Mouse (Mus musculus): ENCODE results near the gene Kcna5.
A peak's percentile ranks its signal among the peaks of the same experiment; 100 is the strongest.

Gene Kcna5

DNA sequence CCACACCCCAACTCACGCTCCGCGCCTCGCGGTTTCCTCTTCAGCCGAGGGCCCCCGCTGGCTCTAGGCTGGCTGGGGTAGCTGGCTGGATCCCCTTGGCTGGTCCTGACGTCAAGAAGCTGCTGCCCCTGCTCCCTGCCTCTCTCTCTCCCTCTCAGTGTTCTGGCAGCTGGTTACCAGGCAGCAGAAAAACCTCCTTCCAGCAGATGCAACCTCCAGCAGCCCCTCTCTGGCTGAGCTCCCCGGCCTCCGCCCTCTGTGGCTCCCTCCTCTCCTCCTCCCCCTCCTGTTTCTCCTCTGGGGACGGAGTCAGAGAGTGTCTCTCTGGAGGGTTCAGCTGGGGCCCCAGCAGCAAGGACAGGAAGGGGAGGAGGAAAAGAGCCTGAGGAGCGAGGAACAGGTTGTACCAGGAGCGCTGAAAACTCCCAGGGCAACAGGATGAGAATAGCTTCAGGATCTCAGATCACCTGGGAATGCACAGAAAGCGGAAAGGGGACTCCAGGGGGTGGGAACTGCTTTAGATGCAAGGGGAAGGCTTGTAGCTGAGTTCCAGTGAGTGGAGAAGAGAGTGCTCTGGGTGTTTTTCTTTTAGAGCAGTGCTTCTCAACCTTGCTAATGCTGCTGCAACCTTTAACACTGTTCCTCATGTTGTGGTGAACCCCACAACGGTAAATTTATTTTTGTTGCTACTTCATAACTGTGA, at the start of gene Kcna5:
Kcna5 (minus strand) TSS at position 205 of the 703 bp plus-strand sequence.
- DNase-seq (ENCODE audit: low spot score): peak; percentile 75

DNA sequence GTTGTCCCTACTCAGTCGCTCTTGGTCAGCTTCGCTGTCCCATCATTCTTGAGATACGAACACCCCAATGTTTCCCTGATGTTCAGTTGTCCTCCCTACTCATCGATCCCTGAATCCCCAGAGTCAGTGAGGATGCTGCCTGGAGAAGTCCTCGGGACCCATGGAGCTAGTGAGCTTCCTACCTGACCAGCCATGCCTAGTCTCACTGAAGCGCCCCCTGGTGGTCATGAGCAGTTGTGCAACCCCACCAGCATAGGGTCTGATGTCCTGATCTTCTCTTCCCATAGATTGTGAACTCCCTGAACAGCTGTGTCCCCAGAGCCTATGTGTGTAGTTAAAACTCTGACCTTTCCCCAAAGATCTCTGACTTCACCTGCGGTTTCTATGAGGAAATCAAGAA, 47.9 kb upstream of the Kcna5 start:
- peak; percentile 62 for DNase-seq (ENCODE audit: low spot score)

DNA sequence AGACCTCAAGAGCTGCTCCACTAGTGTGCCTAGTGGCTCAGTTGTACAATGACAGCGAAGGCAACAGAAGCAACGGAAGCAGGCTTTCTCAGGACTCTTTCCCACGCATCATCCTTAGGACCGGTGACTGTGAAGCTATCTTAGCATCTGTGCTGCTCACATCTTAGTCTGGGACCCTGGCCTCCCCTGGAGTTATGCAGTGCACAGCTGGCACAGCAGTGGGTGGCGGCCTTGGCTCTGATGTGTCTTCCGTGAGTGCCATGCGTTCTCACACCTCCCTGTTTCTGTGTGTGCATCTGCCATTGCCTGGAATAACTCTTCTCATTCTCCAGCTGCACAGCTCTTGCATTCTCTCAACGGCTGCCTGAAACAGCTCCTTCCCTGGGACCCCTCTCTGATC, 46.4 kb upstream of the Kcna5 start:
- DNase-seq (ENCODE audit: low spot score): no peak

DNA sequence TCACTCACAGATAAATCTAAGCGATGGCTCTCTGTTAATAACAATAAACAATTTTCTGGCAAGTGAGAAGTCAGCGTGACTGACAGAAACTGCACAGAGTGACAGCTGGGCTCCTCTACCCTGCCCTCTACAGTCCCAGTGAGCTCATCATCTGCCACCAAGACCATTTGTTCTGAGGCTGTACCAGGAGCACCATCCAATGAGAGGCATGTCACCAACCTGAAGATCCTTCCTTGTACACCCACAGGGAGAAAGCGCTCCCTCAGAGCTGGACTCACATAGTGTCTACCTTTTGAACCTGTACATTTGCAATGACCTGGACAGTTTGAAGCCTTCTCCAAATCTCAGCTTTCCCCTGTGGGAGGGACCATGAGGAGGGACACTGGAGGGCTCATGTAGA, 45.4 kb upstream of the Kcna5 start:
- no peak for DNase-seq (ENCODE audit: low spot score)

DNA sequence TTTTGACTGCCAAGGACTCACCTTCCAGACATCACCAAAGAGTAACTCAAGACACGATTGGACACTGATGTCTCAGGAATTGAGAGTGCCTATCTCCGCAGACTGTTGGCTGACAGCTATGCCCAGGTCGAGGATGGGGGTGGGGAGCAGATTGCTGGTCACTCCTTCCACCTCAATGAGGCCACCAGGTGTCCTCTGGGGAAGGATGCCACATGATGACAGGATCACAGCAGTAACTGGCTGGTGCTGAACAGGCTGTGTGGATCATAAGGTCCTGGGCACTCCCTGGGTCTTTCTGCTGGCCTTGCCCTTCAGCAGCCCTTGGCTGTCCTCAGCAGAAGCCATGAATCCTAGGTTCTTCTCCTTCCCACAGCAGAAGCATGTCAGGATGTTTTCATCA, 42.2 kb upstream of the Kcna5 start:
- DNase-seq (ENCODE audit: low spot score): no peak

DNA sequence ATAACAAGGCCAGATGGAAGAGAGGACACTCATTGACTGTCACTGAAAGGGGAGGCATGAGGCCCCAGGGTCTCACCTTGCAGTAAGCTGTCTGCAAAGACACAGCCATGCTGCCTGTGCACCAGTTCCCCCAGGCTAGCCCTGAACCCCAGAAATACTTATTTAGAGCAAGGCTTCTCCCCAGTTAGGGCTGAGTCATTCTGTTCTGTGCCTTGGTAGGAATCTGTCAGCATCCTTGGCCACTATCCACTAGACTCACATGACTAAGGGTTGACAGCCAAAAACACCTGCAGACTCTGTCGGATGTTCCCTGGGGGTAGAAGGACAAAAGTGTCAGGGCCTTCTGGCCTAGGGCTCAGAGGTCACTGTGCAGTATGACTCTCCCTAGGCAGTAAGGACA, 41.4 kb upstream of the Kcna5 start:
- DNase-seq (ENCODE audit: low spot score): no peak

DNA sequence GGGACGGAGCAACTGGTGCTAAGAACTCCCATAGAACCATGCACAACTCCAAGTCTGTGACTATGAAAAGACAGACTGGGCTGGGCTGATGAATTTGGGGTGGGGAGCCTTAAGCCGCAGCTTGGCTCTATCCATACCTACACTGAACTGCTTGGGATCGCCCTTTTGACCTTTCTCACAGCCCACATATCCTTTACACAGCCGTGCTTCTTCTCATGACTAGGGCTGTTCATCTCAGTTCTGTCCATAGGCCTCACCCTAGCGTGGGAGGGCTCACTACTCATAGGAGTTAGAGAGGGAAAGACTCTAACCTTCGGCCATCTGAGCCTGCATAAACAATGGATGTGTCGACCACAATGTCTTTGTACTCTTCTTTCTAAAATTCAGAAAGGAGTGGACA, 39.6 kb upstream of the Kcna5 start:
- DNase-seq (ENCODE audit: low spot score): no peak

DNA sequence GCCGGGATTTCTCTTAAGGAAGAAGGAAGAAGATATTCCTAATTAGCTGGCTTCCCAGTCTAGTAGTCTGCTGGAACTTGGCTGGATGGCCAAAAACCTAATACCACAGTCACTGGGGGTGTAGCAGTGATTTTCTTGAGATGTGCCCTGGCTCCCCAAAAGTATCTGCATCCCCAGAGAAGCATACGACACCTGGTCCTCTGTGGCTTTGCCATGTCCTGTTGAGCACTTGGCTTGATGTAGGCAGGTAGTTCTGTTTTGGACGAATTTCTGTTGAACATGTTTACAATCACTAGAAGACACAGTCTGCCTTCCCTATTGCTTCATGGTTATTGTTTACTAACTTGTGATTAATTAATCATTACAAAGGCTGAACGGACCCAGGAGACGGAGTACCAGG, 37.8 kb upstream of the Kcna5 start:
- no peak for DNase-seq (ENCODE audit: low spot score)

DNA sequence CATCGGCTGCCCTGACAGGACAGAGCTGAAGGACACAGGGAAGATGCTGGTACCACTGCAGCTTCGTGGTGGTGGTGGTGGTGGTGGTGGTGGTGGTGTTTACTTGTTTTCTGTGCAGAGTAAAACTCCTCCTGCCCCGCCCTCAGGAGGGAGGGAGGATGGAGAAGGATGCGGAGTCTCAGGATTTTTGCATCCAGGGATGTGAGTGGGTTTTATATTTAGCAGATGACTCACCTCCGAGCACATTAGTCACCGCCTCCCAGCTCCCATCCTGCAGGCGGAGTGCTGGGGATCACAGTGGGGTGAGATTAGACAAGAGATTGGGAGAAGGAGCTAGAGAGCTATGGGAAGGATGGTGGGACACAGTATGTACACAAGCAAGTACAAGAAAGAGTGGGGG, 34.6 kb upstream of the Kcna5 start:
- no peak for DNase-seq (ENCODE audit: low spot score)

DNA sequence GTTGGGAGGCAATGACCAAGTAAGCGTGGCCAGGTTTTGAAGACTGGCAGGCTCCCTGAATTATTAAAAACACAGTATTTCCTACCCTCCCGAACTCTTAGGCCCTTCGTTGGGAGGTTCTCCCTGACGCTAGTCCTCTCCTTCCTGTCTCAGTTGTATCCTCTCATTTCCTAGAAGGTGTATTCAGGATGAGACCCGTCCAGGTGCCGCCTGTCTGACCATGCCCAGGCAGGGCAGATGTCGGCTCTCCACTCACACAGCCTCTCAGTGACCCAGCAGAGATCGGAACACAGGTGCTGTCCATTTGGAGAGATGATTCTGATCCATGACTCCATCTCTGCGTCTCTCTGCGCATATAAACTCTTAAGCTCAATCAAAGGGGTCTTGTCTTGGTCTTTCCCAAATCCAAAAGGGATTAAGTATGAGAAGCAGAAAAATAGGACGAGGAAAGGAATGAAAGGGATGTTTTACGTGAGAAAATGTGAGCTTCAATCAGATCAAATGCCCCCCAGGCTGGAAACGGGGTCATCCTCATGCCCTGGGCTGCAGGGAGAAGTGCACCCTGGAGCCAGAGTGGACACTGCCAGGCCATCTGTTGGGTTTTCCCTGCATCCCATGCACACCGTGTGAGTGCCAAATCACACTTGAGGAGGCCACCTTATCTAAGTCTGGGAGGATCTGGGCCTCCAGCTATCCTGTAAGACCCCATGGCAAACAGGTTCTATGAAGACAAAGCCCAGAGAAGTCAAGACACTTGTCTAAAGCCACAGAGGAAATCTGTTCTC, 33.0 kb upstream of the Kcna5 start:
- no peak for DNase-seq (ENCODE audit: low spot score)

DNA sequence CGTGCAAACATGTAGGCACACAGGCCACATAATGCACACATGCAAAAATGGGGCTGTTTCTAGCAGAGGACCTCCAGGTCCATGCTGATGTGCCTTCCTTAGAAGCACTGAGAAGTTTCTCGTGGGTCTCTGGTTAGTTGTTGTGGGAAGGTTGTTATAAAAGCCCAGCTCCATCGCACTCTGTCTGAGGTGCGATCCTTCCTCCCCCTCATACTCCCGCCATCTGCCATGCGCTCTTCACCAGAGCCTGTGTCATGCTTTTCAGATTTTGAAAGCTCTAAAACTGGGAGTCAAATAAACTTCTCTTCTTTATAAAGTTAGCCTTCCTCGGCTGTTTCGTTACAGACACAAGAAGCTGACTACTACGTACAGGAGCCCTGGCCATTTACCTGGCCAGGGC, 32.1 kb upstream of the Kcna5 start:
- DNase-seq (ENCODE audit: low spot score): no peak

DNA sequence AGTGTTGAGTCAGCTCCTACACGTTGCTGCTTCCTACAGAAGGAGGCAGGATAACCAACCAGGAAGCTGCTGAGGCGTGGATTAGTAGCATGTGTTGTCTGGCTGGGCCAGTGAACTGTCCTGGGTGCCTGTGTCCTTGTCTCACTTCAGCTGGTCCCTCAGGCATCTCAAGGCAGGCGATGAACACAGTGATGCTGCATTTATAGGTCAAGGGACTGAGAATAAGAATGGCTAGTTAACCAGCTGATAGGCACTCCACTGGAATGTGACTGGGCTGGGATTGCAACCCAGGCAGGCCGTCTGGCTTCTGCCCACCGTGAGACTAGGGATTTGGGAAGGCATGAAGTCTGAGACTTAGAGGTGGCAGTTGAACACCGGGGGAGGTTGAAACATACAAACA, 29.2 kb upstream of the Kcna5 start:
- no peak for DNase-seq (ENCODE audit: low spot score)

DNA sequence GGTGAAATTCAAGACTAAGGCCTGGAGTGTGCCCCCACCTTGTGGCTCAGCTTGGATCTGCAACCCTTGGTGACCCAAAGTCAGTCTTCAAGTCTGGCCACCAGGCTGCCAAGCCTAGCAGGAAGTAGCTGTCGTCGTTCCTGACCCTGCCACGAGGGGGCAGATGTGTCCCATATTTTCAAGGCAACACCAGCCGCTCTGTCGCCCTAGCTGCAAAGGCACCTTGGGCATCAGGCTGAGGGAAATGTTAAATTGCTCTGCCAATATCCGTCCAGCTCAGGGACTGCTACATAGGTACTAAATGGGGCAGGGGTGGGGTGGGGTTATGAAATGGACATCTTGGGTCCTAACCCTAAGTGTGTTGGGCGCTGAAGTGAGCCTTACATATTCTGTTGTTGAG, 28.7 kb upstream of the Kcna5 start:
- DNase-seq (ENCODE audit: low spot score): peak; percentile 93

DNA sequence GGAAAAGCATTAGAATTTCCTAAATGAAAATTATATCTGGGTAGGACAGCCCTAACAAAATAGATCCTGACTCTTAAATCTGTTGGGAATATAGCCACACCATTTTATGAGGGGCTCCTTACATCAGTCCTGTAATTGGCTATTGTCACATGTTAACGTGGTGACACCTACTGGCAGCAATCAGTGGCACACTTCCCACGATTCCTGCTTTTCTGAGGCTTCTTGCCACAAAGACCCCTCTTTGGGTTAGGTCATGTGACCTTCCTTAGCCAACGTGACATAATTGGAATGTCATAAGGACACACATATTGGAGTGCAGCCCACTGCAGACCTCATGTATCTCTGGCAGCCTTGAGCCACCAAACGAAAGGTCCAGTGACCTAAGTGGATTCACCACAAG, 26.5 kb upstream of the Kcna5 start:
- DNase-seq (ENCODE audit: low spot score): peak; percentile 72

DNA sequence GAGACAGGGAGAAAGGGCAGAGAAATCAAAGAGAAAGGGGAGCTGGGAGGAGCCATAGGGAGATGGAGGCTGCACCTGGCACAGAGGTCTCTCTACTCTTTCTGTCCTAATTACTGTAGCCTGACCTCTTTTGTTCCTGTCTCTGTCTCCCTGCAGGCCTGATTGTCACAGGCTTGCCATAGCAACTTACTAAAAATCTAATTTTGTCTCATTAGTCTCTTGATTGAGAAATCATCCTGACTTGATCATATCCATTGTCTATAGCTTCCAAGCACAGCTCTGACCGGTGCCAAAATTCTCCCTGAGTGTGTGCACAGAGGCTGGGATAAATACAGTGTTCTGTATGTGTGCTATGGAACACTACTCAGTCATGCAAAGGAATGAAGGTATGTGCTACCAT, 25.5 kb upstream of the Kcna5 start:
- no peak for DNase-seq (ENCODE audit: low spot score)

DNA sequence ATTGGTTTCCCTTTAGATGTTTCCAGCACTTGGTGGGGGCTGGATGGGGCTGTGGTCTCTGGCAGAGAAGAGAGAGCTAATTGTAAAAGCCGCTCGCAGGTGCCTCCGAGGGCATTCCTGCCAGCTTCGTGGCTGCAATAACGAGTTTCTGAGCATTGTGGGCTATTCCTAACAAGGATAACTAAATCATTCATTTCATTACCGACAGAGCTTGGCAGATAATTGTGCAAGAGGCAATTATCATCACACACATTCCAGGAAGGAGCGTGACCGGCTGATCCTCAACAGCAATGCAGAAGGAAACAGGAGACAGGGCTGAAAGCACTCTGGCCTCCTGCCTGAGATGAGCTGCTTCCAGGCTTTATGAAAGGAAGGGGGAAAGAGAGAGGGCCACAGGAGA, 24.8 kb upstream of the Kcna5 start:
- peak; percentile 37 for DNase-seq (ENCODE audit: low spot score)

DNA sequence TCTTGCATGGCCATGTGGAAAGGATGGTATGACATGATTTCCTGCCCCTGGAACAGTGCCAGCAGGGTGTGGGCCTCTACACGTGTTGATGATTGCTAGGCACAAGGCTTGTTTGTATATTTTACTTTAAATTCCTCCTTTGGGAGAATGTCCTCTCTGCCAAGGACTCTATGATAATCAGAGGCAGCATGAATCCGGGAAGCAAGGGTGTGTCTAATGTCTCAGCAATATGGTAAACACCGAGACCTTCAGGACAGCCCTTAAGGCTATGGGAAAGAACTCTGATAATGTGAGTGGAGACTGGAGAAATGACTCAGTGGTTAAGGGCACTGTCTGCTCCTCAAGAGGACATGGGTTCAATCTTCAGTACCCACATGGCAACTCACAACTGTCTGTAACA, 23.1 kb upstream of the Kcna5 start:
- no peak for DNase-seq (ENCODE audit: low spot score)

DNA sequence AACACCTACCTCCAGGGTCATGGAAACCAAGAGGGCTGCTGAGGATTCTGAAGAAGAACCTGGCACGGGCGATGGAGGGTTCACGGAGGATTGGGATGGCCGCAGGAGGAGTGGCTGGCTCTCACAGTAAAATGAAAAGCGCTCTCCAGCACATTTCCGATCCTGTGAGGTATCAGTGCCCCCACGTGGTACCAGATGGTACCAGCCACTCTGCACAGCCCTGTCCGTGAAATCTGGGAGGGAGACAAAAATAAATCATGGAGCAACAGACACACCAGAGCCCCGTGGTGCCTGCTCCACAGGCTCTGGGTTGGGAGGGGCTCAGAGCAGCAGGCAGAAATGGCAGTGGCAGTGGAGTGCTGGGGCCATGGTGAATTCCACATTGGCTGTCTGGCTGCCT, 18.6 kb upstream of the Kcna5 start:
- DNase-seq (ENCODE audit: low spot score): peak; percentile 61

DNA sequence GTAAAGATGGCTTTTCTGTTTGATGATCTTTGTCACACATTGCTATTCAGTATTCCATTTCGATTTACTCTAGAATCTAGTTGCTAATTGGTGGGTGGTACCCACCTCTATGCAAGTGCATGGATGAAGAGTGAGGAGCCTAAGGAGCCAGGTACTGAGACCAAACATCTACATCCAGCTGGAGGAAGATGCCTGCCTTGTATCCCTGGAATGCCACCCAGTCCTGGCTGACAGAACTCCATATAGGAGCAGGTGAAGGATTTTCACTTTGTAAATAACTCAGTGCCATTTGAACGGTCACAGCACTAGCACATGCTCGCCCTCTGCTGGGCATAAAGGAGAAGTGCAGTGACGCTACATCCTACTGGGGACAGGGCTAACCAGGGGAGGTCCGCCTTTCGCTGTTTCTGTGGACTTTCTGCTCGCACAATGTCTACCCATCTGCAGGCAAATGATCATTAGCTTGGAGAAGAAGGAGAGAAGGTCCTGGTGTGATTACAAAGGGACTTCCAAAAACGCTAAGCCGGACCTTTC, 16.7 kb upstream of the Kcna5 start:
- DNase-seq (ENCODE audit: low spot score): peak; percentile 89

DNA sequence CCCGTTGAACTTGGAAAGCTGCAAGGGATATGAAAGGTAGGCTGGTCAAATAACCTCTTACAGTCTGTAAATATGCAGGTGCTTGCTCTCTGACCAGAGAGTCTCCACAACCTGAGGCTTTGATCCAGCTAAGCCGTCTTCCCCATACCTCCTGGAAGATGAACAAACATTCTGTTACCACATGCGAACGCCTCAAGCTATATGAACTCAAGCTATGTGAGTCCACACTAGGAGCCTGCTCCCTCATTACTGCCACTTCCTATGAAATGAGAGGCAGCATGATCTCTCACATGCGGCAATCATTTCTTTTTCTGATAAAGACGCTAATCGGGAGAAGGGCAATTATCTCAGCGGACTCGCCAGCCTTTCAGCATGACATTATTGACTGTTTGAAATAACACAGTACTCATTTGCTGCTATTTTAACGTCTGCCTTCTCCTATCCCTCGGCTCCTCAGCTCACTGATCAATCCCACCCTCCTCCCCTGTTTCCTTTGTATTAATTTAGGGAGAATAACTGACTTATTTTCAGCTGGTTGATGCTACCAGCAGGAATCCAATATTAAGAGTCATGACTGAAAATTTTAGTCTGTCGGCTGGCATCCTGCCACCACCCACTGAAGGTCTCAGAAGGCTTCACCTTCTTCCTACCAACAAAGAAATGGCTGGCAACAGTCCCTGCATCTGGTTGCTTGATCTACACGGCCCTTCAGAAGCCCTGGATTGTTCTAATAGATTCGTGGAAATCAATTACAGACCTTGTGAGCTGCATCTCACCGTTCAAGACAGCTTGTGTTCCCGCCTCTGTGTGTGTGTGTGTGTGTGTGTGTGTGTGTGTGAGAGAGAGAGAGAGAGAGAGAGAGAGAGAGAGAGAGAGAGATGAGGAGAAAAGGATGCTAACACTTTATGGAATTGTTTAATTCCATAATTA, 9.2 kb upstream of the Kcna5 start:
- no peak for DNase-seq (ENCODE audit: low spot score)

DNA sequence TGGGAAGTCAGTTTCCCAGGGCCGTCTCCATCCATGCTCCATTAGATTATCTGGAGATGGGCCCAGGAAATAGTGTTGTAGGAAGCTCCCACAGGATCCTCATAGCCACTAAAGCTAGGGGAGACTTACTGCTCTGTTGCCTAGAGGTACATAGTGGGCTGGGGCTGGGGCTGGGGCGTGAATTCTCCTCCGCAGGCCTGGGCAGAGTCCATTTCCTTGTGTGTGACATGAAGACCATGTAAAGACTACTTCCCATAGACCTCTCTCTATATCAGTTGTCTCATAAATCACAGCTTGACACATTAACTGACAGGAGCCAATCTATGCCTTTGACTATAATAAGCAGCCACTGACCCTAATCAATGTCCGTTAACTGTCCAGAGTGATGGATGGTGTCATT, 7.5 kb upstream of the Kcna5 start:
- no peak for DNase-seq (ENCODE audit: low spot score)

DNA sequence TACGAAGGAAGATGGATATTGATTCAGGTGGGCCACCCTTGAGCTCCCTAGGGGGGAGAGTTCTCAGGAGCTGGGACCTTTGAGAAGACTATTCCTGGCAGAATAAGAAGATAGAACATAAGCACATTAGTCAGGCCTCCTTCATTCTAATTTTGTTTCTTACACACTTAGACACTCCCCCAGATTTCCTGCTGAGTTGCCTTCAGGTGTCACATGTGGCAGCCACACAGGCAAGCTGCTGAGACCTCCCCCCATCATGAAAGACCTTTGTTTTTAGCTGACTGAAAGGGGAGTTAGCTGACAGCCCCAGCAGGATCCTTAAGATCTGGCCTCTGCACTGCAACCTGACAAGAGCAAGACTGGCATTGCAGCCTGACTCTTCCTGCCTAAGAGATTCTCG, 2.3 kb upstream of the Kcna5 start:
- DNase-seq (ENCODE audit: low spot score): no peak

DNA sequence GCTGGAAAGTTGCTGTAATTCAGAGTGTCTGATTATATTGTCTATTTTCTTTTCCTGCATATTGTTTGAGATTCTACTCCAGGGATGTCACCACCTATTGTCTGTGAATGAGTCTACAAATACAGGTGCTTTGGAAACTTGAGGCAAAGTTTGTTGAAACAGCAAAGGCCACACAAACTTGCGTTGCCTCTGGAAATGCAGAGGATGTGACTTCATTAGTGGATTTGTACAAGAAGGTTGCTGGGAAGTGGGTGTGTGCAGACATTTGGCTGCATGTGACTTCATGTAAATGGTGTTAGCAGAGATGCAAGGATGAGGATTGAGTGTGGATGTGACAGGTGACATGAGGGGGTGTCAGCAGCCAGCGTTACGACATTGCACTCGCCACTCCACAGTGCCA, 1.7 kb upstream of the Kcna5 start:
- no peak for DNase-seq (ENCODE audit: low spot score)

Measured in retina, embryonic 14.5 days (tissue).